Mouse (Mus musculus) c-Kit-positive CD71-negative TER-119-negative erythroid progenitor cells, embryonic 14.5 days (primary cell): ENCODE measurements around the gene Mettl23.
"Not testable (repeated sequence)": the region's sequence is repeated elsewhere in the genome, so short reads cannot be mapped to it uniquely, and the experiment has no call there.

ENCODE experiments used
- DNase-seq: peaks from one replicate; pipeline ENCODE4 v3.0.0-alpha.2; 2013; ENCODE audit warnings: low read depth

The Mettl23 gene

GRCm38 (mm10) chr11:116882446-116882845 is 39.4 kb downstream of the Mettl23 start:
- DNase-seq, result no peak

DNA sequence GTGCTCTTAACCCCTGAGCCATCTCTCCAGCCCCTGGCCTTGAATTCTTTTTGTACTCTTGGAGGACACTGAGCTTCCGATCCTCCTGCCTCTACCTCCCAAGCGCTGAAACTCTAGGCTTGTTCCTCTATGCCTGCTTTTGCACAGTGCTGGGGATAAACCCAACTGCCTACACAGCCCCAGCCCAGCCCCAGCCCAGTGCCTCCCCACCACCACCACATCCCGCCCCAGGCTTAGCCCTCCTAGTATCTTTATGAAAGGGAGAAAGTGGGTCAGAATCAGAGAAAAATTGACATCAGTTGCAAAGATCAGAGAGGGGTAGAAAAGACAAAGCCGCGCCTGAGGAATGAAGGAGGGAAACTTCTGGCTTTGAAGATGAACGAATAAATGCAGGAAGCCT is 41.0 kb downstream of the Mettl23 start:
- DNase-seq, result no peak

DNA sequence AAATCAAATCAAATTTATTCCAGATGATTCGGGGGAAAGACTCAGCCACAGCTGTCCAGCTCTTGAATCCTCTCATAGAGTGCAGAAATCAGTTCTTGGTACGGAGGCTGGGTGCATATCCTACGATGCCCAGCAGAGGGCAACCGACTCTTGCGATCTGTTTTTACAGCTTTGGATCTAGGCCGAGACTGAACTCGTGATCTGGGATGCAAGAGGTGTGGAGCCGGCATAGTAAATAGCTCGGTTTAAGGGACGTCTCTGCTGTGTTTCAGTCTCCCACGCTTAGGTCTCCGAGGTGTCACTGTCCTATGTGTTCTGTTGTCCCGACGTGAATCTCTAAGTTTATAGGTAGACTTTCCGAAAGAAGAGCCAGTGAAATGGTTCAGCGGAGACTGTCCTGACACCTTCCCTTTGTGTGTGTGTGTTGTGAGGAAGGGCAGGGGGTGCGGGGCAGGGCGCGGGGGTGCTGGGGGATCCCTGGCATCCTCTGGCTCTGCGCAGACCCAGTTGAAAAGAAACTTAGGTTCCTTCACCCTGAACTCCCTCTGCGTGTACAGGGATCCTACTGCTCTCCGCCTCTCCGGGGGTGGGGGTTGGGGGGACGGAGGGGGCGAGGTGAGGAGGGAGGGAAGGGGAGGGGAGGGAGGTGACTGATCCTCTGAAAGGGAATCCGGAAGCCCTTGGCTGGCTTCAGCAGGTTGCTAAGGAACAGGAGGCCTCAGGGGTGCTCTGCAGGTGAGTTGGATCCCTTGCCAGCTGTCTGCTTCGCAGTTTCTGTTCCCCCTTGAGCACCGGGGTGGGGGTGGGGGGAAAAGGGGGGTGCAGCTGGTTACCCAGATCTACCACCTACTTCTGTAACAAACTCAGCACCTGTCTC is 42.4 kb downstream of the Mettl23 start:
- peak; percentile 62 for DNase-seq

- DNase-seq, result no peak
Observed at GRCm38 (mm10) chr11:116887136-116887535, 44.1 kb downstream of the Mettl23 start.

- no peak for DNase-seq
Observed at GRCm38 (mm10) chr11:116893532-116894442, 50.7 kb downstream of the Mettl23 start.

- no peak for DNase-seq
Observed at GRCm38 (mm10) chr11:116895402-116895801, 52.3 kb downstream of the Mettl23 start.

- DNase-seq, result no peak
Observed at GRCm38 (mm10) chr11:116899247-116899646, 56.2 kb downstream of the Mettl23 start.

DNA sequence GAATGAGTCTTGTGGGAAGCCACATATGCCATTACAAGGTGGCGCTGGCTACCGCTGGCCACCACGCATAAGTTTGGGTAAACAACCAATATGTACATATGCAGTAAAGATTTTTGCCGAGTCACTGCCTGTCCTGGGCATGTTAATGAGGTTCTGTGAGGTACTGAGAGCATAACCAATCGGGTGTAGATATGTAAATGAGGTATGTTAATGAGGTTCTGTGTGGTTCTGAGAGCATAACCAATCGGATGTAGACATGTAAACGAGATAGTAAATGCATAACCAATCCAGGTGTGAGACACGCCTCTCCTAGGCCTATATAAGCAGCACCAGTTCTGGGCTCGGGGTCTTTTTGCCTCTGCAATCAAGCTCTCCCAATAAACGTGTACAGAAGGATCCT is 59.5 kb downstream of the Mettl23 start:
- not testable (repeated sequence) for DNase-seq
